Mouse (Mus musculus): ENCODE data around the gene Mab21l3.

Gene Mab21l3

DNA sequence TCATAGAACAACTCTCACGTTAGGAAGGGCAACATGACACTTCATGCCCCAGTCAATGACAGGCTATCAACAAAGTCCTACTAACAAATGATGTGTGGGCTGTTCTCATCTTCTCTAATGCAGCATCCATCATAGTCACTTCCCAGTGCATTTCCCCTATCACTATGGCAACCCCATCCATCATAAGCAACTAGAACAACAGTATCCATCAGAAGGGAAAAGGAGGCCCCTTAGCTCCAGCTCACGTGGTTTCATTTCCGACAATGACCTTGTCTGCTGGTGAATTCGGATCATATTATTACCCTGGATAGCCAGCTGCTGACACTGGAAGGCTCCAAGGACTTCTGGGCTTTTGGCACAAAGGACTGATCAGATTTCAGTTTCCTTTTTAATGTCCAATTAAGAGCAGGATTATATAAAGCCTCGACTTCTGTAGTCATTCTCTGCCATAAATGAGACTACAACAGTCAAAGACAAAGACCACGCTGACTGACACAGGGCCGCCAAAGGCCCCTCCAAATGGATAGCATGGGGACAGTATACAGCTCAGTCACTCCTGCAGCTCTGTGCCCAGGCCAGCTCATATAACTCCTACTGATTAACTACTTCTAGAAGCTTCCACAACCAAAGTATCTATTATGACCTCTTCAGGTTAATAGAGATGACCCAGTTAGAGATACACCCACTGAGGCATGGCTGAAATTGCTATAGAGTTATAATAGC lies 6.2 kb downstream of the Mab21l3 start:
- in situ Hi-C loops (cut with MboI; ENCODE audit: unreplicated experiment in 2 of 2), result no loop called here

DNA sequence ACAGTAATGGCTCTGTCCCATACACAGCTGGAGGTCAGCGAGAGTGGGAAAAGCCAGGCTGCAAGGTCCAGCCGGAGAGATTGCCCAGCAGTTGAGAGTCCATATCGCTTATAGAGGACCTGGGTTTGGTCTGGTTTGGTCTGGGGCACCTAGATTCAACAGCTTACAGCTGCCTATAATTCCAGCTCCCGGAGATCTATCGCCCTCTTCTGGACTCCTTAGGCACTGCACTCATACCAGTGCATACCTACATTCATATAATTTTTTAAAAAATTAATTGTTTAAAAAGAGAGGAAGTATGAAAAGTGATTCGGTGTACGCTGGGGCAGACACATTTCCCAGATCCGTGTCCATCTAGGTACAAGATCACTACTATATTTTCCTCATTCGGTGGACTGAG lies 9.4 kb downstream of the Mab21l3 start:
- in situ Hi-C loops (cut with MboI; ENCODE audit: unreplicated experiment in 2 of 2), result no loop called here

DNA sequence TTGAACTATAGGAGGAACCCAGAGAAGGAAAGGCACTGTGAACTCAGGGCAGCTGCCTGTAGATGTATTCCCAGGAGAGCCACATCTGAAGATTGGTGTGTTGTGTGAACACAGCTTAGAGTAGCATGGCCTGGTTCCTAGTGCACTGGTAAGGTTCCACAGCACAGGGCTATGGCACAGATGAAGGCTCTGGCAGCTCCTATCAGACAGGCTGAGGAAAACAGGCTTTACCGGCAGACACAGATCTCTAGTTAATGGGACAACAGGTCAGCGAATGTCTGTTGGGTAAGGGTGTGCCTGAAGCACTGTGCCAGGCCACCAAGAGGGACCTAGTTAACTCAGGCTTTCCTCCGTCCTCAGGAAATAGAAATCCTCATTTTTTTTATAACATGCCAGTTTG lies 11.8 kb downstream of the Mab21l3 start:
- in situ Hi-C loops (cut with MboI; ENCODE audit: unreplicated experiment in 2 of 2), result no loop called here

- in situ Hi-C loops (cut with MboI; ENCODE audit: unreplicated experiment in 2 of 2), result no loop called here
These were observed 12.2 kb downstream of the Mab21l3 start for GRCm38 (mm10) chr3:101836532-101836931.

- in situ Hi-C loops (cut with MboI; ENCODE audit: unreplicated experiment in 2 of 2), result no loop called here
These were observed 12.7 kb downstream of the Mab21l3 start for GRCm38 (mm10) chr3:101836045-101836444.

DNA sequence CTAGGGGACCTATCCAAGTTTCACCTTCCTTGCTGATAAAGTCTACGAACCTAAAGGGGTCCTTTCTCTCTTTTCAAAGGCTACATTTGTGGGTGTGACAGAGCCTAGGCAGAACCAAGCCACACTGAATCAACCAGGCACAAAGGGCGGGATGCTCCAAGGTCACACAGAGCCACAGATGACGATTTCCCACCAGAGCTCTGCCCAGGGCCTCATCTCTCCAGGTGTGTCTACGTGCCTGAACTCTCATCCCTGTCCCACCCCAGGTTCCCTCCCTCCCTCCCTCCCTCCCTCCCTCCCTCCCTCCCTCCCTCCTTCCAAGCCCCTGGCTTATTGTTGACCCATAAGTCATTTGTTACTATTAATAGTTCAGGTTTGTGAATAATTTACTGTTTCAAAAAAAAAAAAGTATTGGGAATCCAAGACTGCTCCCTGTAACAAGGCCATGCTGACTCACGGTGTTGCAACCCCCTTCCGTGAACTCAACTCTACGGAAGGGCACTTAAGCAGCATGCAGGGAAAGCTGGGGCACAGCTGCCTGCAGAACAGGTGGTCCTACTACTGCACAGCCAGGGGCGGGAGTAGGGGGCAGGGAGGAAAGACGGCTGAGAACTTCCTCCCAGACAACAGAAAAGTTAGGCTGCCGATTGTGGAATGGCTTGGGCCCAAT lies 17.4 kb downstream of the Mab21l3 start:
- in situ Hi-C loops (cut with MboI; ENCODE audit: unreplicated experiment in 2 of 2), result no loop called here

- in situ Hi-C loops (cut with MboI; ENCODE audit: unreplicated experiment in 2 of 2), result no loop called here
These were observed 18.7 kb downstream of the Mab21l3 start for GRCm38 (mm10) chr3:101829881-101830616.

- in situ Hi-C loops (cut with MboI; ENCODE audit: unreplicated experiment in 2 of 2), result no loop called here
These were observed 20.2 kb downstream of the Mab21l3 start for GRCm38 (mm10) chr3:101828595-101828994.

DNA sequence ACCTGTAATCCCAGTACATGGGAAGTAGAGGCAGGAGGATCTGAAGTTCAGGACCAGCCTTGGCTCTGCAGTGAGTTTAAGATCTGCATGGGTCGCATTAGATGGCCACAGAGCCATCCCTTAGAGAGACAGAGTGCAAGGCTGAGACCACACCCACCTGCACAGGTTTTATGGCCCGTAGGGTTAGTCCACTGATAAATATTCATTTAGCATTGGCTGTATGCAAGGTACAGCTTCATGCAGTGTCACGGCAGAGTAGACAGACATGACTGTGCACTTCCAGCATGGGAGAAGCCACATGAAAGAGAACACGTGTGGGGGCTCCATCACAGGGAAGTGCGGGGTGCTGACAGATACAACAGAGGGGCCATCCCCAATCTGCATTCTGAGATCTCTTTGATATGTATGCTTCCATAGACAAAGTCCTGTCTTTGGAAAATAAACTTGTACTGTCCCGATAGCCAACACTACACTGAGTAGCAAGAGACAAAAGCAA lies 21.5 kb downstream of the Mab21l3 start:
- in situ Hi-C loops (cut with MboI; ENCODE audit: unreplicated experiment in 2 of 2), result no loop called here

DNA sequence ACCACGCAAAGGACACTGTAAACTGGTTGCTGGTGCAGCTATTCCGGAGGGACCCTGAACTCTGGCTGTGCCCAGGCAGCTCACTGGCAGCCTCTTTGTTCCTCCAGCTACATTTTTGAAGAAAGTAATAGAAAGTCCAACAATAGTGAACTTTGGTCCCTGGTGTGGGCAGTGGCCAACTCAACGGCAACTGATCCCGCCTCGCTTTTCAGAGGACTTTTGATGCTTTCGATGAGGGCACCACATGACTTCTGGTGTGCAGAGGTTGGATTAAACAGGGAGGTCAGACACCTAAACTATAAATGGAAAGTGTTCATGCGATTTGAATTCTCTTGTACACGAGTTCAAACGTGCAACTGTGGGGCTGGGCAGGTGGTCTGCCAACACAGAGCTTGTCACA lies 24.4 kb downstream of the Mab21l3 start:
- in situ Hi-C loops (cut with MboI; ENCODE audit: unreplicated experiment in 2 of 2), result loop anchor here in 1 of 2 experiments (25.0 kb wide), 2 partner anchors 512 to 1612 kb away; no protein-coding TSS in a partner anchor

DNA sequence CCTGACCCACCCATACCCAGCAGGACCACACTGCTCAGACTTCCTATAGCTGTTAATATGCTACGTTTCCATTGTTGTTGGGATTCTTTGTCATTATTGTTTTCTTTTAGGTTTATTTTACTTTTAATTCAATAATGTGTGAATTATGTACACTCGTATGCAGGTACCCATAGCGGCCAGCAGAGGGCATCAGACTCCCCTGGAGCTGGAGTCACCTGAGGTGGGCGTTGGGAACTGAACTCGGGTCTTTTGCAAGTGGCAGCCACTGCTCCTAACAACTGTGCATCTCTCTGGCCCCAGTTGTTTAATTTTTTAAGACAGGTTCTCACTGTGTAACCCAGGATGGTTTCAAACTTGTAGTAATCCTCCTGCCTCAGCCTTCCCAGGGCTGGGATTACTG lies 26.7 kb downstream of the Mab21l3 start:
- in situ Hi-C loops (cut with MboI; ENCODE audit: unreplicated experiment in 2 of 2), result loop anchor here in 1 of 2 experiments (25.0 kb wide), 2 partner anchors 510 to 1610 kb away; no protein-coding TSS in a partner anchor

- in situ Hi-C loops (cut with MboI; ENCODE audit: unreplicated experiment in 2 of 2), result loop anchor here in 1 of 2 experiments (25.0 kb wide), 2 partner anchors 508 to 1608 kb away; no protein-coding TSS in a partner anchor
These were observed 28.1 kb downstream of the Mab21l3 start for GRCm38 (mm10) chr3:101820708-101821107.

GRCm38 (mm10) chr3:101816006-101816405 lies 32.8 kb downstream of the Mab21l3 start:
- in situ Hi-C loops (cut with MboI; ENCODE audit: unreplicated experiment in 2 of 2), result loop anchor here (10.0 to 25.0 kb wide), 4 partner anchors 504 to 1604 kb away; partner anchors contain the start of gene Ttf2 (in 1 of the 2)

- in situ Hi-C loops (cut with MboI; ENCODE audit: unreplicated experiment in 2 of 2), result loop anchor here (5.0 to 25.0 kb wide), 6 partner anchors 317 to 1602 kb away; partner anchors contain the start of gene Ttf2 (in 1 of the 2)
These were observed 34.0 kb downstream of the Mab21l3 start for GRCm38 (mm10) chr3:101814790-101815189.

DNA sequence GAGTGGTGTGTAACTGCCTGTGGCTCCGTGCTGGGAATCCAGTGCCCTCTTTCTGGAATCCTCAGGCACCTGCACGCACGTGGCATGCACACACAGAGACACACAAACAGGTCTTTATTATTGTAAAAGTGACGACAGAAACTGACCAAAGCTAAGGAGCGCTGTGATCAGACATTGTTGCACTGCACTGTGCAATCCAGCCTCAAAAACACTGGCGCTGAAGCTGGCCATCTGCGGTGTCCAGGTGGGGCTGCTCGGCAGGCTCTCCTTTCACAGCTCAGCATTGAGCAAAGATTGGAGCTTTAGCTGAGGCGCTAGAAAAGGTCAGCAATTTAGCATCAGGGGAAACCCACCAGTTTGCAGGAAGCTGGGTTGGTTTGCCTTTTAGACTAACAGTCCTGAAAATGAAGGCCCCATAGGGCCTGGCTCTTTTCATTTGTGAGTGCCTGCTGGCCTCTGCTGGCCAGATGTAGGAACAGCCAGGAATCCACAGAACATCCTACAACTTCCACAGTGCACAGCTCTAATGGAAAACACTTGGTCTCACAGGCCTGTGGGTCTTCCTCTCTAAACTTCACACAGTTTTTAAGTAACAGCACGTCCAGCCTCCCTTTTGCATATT lies 36.3 kb downstream of the Mab21l3 start:
- in situ Hi-C loops (cut with MboI; ENCODE audit: unreplicated experiment in 2 of 2), result loop anchor here (5.0 to 25.0 kb wide), 6 partner anchors 315 to 1600 kb away; partner anchors contain the start of gene Ttf2 (in 1 of the 2)

DNA sequence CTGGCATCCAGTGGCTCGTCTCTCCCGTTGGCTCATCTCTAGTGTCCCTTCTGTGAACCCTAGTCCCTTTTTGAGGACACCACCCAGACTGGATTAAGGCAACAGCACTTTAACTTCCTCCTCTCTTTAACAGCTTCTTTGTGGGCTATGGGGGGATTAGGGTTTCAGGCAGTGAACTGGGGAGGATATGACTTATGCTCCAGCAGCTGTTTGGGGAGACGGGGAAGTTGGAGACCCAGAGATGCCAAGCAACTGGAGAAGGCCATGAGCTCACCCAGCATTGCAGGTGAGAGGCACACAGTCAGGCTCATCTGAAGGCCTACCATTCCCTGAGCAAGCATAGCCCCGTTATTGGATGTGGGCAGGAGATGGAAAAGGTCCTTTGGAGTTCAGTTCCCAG lies 36.8 kb downstream of the Mab21l3 start:
- in situ Hi-C loops (cut with MboI; ENCODE audit: unreplicated experiment in 2 of 2), result loop anchor here (5.0 to 25.0 kb wide), 6 partner anchors 315 to 1600 kb away; partner anchors contain the start of gene Ttf2 (in 1 of the 2)

- in situ Hi-C loops (cut with MboI; ENCODE audit: unreplicated experiment in 2 of 2), result loop anchor here in 1 of 2 experiments (25.0 kb wide), 2 partner anchors 495 to 1595 kb away; no protein-coding TSS in a partner anchor
These were observed 41.1 kb downstream of the Mab21l3 start for GRCm38 (mm10) chr3:101807646-101808045.

DNA sequence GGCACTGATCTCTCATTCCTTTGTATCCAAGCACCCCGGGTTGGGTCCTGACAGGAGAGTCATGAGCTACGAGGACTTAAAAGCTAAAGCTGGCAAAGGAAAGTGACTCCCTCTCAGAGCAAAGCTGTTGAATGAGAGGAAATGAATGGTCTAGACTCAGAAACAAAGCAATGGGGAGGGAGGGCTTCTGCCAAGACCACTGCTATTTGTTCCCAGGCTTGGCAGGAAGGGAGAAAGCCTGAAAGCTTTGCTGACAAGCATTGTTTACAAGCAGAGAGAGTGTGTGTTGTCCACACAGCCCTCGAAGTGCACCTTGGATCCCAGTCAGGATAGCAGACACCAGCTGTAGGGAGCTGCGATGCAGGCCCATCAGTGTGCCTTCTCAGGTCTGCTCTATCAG lies 41.8 kb downstream of the Mab21l3 start:
- in situ Hi-C loops (cut with MboI; ENCODE audit: unreplicated experiment in 2 of 2), result loop anchor here in 1 of 2 experiments (25.0 kb wide), 2 partner anchors 495 to 1595 kb away; no protein-coding TSS in a partner anchor

- in situ Hi-C loops (cut with MboI; ENCODE audit: unreplicated experiment in 2 of 2), result loop anchor here in 1 of 2 experiments (25.0 kb wide), 2 partner anchors 494 to 1594 kb away; no protein-coding TSS in a partner anchor
These were observed 42.6 kb downstream of the Mab21l3 start for GRCm38 (mm10) chr3:101806149-101806548.

GRCm38 (mm10) chr3:101805562-101806004 lies 43.2 kb downstream of the Mab21l3 start:
- in situ Hi-C loops (cut with MboI; ENCODE audit: unreplicated experiment in 2 of 2), result loop anchor here in 1 of 2 experiments (25.0 kb wide), 2 partner anchors 493 to 1593 kb away; no protein-coding TSS in a partner anchor

All from v-Abl transformed pro-B cells (cell line).